Mouse (Mus musculus): ENCODE data around the gene Dnajb3. TPM values are rescaled to one million over a fixed set of nuclear protein-coding genes. Genes with fewer than 3 reads are reported as not detected.

The Dnajb3 gene
- polyA plus RNA-seq, 1 experiment from 2014 or later: 9.6 TPM

GRCm38 (mm10) chr1:88245881-88246280 is 40.3 kb upstream of the Dnajb3 start:
- Histone ChIP-seq H3K27ac (ENCODE audit: low read depth, low read length) (no peak overlapping the region), H3K4me1 (ENCODE audit: control insufficient read depth, insufficient read depth, low read length) (no peaks in the 10 kb centered on the region), H3K9me3 (replicated peaks; ENCODE audit: control insufficient read depth, low read length) (peaks cover 93% of the 10 kb centered on the region), H3K27me3 (ENCODE audit: control insufficient read depth, insufficient read depth, low read length) (no peaks in the 10 kb centered on the region), H3K36me3 (ENCODE audit: control insufficient read depth, insufficient read depth, low read length) (no peaks in the 10 kb centered on the region), H3K9ac (ENCODE audit: low read depth, low read length) (no peak overlapping the region), H3K4me3 (ENCODE audit: low read depth, low read length) (no peak overlapping the region), H3K4me2 (no peak overlapping the region)
- no peak for ATAC-seq (replicated peaks; ENCODE audit: insufficient number of reproducible peaks, low FRiP score, low TSS enrichment)
- 69% methylated on average over 6 of the region's 6 CpGs for WGBS (ENCODE audit: insufficient replicate concordance)

- H3K9ac ChIP-seq (ENCODE audit: low read depth, low read length): no peak overlapping the region
- H3K4me3 ChIP-seq (ENCODE audit: low read depth, low read length): no peak overlapping the region
- no peak overlapping the region for H3K27ac ChIP-seq (ENCODE audit: low read depth, low read length)
- H3K4me1 ChIP-seq (ENCODE audit: control insufficient read depth, insufficient read depth, low read length): no peaks in the 10 kb centered on the region
- no peak for ATAC-seq (replicated peaks; ENCODE audit: insufficient number of reproducible peaks, low FRiP score, low TSS enrichment)
- 56% methylated on average over 5 of the region's 5 CpGs for WGBS (ENCODE audit: insufficient replicate concordance)
- peaks cover 93% of the 10 kb centered on the region for H3K9me3 ChIP-seq (replicated peaks; ENCODE audit: control insufficient read depth, low read length)
- no peaks in the 10 kb centered on the region for H3K36me3 ChIP-seq (ENCODE audit: control insufficient read depth, insufficient read depth, low read length)
- no peak overlapping the region for H3K4me2 ChIP-seq
- H3K27me3 ChIP-seq (ENCODE audit: control insufficient read depth, insufficient read depth, low read length): no peaks in the 10 kb centered on the region
Measured at GRCm38 (mm10) chr1:88243861-88244260, 38.3 kb upstream of the Dnajb3 start.

- 68% methylated on average over 4 of the region's 4 CpGs for WGBS (ENCODE audit: insufficient replicate concordance)
- no peaks in the 10 kb centered on the region for H3K36me3 ChIP-seq (ENCODE audit: control insufficient read depth, insufficient read depth, low read length)
- no peak overlapping the region for H3K4me3 ChIP-seq (ENCODE audit: low read depth, low read length)
- H3K27me3 ChIP-seq (ENCODE audit: control insufficient read depth, insufficient read depth, low read length): no peaks in the 10 kb centered on the region
- no peak overlapping the region for H3K9ac ChIP-seq (ENCODE audit: low read depth, low read length)
- peaks cover 90% of the 10 kb centered on the region for H3K9me3 ChIP-seq (replicated peaks; ENCODE audit: control insufficient read depth, low read length)
- H3K27ac ChIP-seq (ENCODE audit: low read depth, low read length): no peak overlapping the region
- H3K4me2 ChIP-seq: no peak overlapping the region
- peak; percentile 4; the same call in 1 of the 2 replicates for ATAC-seq (replicated peaks; ENCODE audit: insufficient number of reproducible peaks, low FRiP score, low TSS enrichment)
- H3K4me1 ChIP-seq (ENCODE audit: control insufficient read depth, insufficient read depth, low read length): no peaks in the 10 kb centered on the region
Measured at GRCm38 (mm10) chr1:88240579-88240978, 35.0 kb upstream of the Dnajb3 start.

GRCm38 (mm10) chr1:88240072-88240471 is 34.5 kb upstream of the Dnajb3 start:
- no peak overlapping the region for H3K27ac ChIP-seq (ENCODE audit: low read depth, low read length)
- 65% methylated on average over 5 of the region's 5 CpGs for WGBS (ENCODE audit: insufficient replicate concordance)
- ATAC-seq (replicated peaks; ENCODE audit: insufficient number of reproducible peaks, low FRiP score, low TSS enrichment): no peak

GRCm38 (mm10) chr1:88238771-88239170 is 33.2 kb upstream of the Dnajb3 start:
- Histone ChIP-seq H3K36me3 (ENCODE audit: control insufficient read depth, insufficient read depth, low read length) (no peaks in the 10 kb centered on the region), H3K27me3 (ENCODE audit: control insufficient read depth, insufficient read depth, low read length) (no peaks in the 10 kb centered on the region), H3K4me1 (ENCODE audit: control insufficient read depth, insufficient read depth, low read length) (no peaks in the 10 kb centered on the region), H3K4me2 (no peak overlapping the region), H3K4me3 (ENCODE audit: low read depth, low read length) (no peak overlapping the region), H3K9ac (ENCODE audit: low read depth, low read length) (no peak overlapping the region), H3K9me3 (replicated peaks; ENCODE audit: control insufficient read depth, low read length) (peaks cover 90% of the 10 kb centered on the region), H3K27ac (ENCODE audit: low read depth, low read length) (no peak overlapping the region)
- ATAC-seq (replicated peaks; ENCODE audit: insufficient number of reproducible peaks, low FRiP score, low TSS enrichment): 0 out of 2 replicates have a peak, but pooled peaks have one; percentile 11
- 72% methylated on average over 6 of the region's 6 CpGs for WGBS (ENCODE audit: insufficient replicate concordance)

More at GRCm38 (mm10) chr1:88240072-88240471, 34.5 kb upstream of the Dnajb3 start:
- H3K9ac ChIP-seq (ENCODE audit: low read depth, low read length): no peak overlapping the region
- H3K9me3 ChIP-seq (replicated peaks; ENCODE audit: control insufficient read depth, low read length): peaks cover 90% of the 10 kb centered on the region
- H3K4me1 ChIP-seq (ENCODE audit: control insufficient read depth, insufficient read depth, low read length): no peaks in the 10 kb centered on the region
- no peak overlapping the region for H3K4me2 ChIP-seq
- no peaks in the 10 kb centered on the region for H3K27me3 ChIP-seq (ENCODE audit: control insufficient read depth, insufficient read depth, low read length)
- H3K36me3 ChIP-seq (ENCODE audit: control insufficient read depth, insufficient read depth, low read length): no peaks in the 10 kb centered on the region
- no peak overlapping the region for H3K4me3 ChIP-seq (ENCODE audit: low read depth, low read length)

- Histone ChIP-seq H3K9ac (ENCODE audit: low read depth, low read length) (no peak overlapping the region), H3K27ac (ENCODE audit: low read depth, low read length) (no peak overlapping the region), H3K9me3 (replicated peaks; ENCODE audit: control insufficient read depth, low read length) (peaks cover 91% of the 10 kb centered on the region), H3K4me1 (ENCODE audit: control insufficient read depth, insufficient read depth, low read length) (no peaks in the 10 kb centered on the region), H3K4me3 (ENCODE audit: low read depth, low read length) (no peak overlapping the region), H3K4me2 (no peak overlapping the region), H3K27me3 (ENCODE audit: control insufficient read depth, insufficient read depth, low read length) (no peaks in the 10 kb centered on the region), H3K36me3 (ENCODE audit: control insufficient read depth, insufficient read depth, low read length) (no peaks in the 10 kb centered on the region)
- WGBS (ENCODE audit: insufficient replicate concordance): 69% methylated on average over 5 of the region's 5 CpGs
- no peak for ATAC-seq (replicated peaks; ENCODE audit: insufficient number of reproducible peaks, low FRiP score, low TSS enrichment)
Measured at GRCm38 (mm10) chr1:88237311-88237710, 31.7 kb upstream of the Dnajb3 start.

- Histone ChIP-seq H3K4me2 (no peak overlapping the region), H3K4me3 (ENCODE audit: low read depth, low read length) (no peak overlapping the region), H3K27ac (ENCODE audit: low read depth, low read length) (no peak overlapping the region), H3K27me3 (ENCODE audit: control insufficient read depth, insufficient read depth, low read length) (no peaks in the 10 kb centered on the region), H3K9me3 (replicated peaks; ENCODE audit: control insufficient read depth, low read length) (peaks cover 97% of the 10 kb centered on the region), H3K4me1 (ENCODE audit: control insufficient read depth, insufficient read depth, low read length) (no peaks in the 10 kb centered on the region), H3K9ac (ENCODE audit: low read depth, low read length) (no peak overlapping the region), H3K36me3 (ENCODE audit: control insufficient read depth, insufficient read depth, low read length) (no peaks in the 10 kb centered on the region)
- no peak for ATAC-seq (replicated peaks; ENCODE audit: insufficient number of reproducible peaks, low FRiP score, low TSS enrichment)
- 55% methylated on average over 4 of the region's 4 CpGs for WGBS (ENCODE audit: insufficient replicate concordance)
Measured at GRCm38 (mm10) chr1:88235894-88236415, 30.4 kb upstream of the Dnajb3 start.

GRCm38 (mm10) chr1:88235046-88235893 is 29.7 kb upstream of the Dnajb3 start:
- peaks cover 97% of the 10 kb centered on the region for H3K9me3 ChIP-seq (replicated peaks; ENCODE audit: control insufficient read depth, low read length)
- no peaks in the 10 kb centered on the region for H3K27me3 ChIP-seq (ENCODE audit: control insufficient read depth, insufficient read depth, low read length)
- no peak for ATAC-seq (replicated peaks; ENCODE audit: insufficient number of reproducible peaks, low FRiP score, low TSS enrichment)
- H3K36me3 ChIP-seq (ENCODE audit: control insufficient read depth, insufficient read depth, low read length): no peaks in the 10 kb centered on the region
- WGBS (ENCODE audit: insufficient replicate concordance): 58% methylated on average over 11 of the region's 11 CpGs
- no peak overlapping the region for H3K9ac ChIP-seq (ENCODE audit: low read depth, low read length)
- no peak overlapping the region for H3K4me3 ChIP-seq (ENCODE audit: low read depth, low read length)
- no peak overlapping the region for H3K4me2 ChIP-seq
- no peaks in the 10 kb centered on the region for H3K4me1 ChIP-seq (ENCODE audit: control insufficient read depth, insufficient read depth, low read length)
- H3K27ac ChIP-seq (ENCODE audit: low read depth, low read length): no peak overlapping the region
